Mouse (Mus musculus) embryo, embryonic 10.5 days (tissue): ENCODE measurements at regions not wholly inside any gene's neighbourhood (a gene's known extent, or its start where the extent isn't known, plus 50 kb on each side); places are given as distances from the start of the nearest gene placed in this dataset.
A peak's percentile ranks its signal among the peaks of the same experiment; 100 is the strongest.

ENCODE experiments used
- DNase-seq: peaks from one replicate; pipeline ENCODE4 v3.0.0-alpha.2; 2015; ENCODE audit warnings: low spot score

DNA sequence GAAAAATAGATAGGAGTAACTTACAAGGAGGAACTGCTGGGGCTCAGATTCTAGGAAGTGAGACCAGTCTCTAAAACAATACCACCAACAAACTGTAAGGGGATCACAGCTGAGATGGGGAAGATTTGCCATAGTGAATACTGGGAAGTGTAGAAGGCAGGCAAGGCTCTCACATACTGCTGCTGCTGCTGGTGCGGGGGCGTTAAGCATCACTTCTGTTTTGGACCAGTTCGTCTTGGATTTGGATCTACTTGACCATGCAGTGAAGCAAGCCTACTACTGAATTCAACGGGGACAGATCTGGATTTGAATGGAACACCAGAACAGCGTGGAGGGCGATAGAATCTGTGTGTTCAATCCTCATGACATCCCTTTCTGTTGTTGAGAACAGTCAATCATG, 76.1 kb upstream of the Serp2 start:
- DNase-seq: no peak

DNA sequence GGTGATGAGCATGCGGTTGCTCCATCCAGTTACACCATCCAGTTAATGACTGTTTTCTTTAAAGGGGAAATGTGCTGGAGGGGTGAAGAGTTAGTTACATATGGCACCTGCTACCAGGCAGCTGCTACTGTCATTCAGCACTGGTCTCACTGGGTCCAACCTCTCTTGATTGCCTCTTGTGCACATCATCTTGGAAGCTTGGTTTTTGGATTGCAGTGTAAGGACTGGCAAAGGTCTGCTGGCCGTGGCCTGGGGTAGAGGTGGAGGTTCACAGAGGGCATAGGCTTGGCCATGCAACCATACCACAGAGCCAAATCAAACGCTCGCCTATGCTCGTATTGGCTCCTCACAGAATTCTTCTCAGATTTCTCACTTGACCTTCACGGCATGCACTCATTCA, 75.1 kb upstream of the Serp2 start:
- no peak for DNase-seq

DNA sequence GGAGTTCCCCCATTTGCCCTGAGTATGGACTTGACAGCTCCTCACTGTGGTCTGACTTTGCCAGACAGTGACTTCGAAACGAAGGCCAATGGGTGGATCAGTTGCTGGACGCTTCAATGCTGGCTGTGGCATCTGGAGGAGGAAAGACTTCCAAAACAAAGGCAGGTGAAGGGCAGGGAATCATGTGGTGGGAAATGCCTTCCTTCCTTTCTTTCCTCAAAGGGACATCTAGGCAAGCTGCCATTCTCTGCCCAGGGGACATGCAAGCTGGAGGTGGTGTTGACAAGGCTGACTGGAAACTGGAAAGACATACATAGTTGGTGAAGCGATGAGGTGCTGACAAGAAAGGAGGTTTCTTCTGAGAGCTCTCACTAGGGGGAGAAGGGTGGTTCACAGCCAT, 74.5 kb upstream of the Serp2 start:
- DNase-seq: no peak

DNA sequence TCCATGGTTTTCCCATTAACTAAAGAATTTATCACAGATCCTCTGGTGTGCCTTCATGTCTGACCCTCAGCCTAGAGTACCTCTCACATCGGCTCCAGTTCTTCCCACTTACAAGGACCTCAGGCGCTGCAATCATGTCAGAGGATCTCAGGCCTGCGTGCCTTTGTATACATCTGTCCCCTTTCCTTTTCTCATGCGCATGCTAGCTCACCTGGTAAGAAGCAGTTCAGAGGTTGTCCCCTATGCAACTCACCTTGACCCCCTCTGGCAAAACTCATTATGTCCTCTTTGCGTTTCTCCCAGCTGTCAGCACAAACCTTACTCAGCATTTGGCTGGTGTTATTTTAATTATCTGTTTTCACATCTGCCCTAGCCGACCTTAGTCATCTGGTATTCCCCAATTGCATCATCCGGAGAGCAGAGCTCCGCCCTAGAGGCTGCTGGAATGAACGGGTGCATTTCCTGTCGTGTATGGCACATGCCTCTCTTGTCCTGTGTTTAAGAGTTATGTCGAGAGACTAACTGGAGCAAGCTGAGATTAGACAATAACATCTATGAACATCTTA, 73.3 kb upstream of the Serp2 start:
- DNase-seq: no peak

DNA sequence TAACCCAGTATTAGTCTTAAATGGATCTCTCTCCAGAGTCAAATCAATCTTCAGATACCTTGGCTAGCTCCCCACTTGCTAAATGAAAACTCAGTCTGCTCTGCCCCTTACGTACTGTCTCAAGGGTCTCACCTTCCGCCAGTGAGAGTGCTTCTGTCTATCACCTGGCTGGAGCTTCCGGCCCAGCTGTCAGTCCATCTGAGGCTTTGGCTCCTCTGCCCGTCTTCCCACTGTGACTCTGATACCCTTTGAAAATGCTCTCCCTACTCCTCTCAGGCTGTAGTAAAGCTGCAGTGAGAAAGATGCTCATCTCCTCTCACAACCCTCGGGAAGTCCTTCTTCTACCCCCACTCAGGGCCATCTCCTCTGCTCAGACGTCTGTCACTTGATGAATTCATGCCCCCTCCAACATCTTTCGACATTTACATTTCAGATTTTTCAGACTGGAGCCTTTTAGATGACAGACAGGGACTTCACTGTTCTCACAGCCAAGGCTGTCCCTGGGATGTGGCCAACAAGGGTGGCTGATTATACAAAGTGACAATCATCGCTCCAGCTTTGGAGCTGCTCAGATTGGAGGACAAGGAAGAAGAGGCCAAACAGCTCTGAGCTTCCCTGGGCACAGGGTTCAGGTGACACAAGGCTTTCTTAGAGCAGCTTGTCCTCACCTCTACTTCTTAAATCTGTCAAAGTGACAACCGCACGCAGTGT, 71.6 kb upstream of the Serp2 start:
- DNase-seq: no peak

- peak; percentile 47 for DNase-seq
These were observed 69.1 kb upstream of the Serp2 start for GRCm38 (mm10) chr14:76625589-76626368.

DNA sequence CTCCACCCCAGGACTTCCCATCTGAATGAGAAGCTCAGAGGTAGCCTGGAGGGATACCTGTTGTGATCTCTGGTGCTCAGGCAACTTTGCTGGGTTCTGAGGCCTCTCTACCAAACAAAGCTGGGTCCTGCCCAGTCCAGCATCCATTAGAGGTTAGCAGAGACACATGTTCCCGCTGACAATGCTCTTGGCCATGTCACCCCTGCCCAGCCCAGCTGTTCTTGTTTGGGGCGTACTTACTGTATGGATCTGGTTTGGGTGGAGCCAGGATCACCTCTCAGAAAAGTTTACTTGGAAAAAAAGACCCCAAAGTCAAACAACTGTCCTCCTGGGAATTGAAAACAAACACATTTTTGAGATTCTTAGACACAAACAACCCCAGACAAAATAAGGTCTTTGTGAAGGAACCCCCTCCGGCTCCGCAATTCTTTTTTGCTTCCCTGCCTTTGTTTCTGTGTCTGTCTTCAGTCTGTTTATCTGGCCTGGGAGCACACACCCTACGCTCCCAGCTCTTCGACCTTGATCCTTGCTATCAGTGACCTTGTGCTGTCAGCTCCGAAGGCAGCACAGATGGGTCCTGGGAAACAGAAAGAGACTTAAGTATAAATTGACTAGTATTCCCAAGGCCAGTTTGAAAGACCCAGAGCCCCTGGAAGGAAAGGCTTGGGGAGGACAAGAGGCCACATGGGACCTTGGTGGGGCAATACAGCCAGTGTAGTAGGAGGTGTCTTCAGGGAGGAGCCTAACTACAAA, 68.1 kb upstream of the Serp2 start:
- DNase-seq: no peak

DNA sequence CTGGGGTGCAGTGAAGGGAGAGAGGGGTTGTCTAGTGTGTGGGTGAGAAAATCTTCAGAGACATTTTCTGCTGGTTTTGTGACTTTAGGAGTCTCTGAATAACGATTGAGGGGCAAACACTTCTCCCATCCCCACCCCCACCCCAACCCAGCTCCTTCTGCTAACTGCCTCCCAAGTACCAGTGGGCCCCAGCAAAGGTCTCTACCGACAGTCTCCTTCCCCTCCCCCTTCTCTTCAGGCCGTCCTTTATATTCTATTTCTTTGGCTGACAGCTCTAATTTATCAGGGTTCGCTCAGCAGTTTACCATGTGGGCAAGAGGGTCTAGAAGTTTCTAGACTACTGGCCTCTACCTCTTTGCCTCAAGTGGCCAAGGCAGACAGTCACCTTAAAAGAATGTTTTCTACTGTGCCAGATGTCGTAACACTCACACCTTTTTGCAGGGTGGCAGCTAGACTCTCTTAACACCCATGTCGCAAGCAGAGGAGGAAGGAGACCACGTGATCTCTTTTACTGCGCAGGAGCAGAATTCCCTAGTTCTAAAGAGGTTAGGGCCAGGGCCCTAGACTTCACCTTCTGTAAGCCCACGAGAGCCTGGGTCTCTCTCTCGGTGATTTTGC, 66.8 kb upstream of the Serp2 start:
- DNase-seq: peak; percentile 75

- DNase-seq: peak; percentile 90
These were observed 66.1 kb upstream of the Serp2 start for GRCm38 (mm10) chr14:76622634-76623291.

GRCm38 (mm10) chr14:76619038-76619409, 62.3 kb upstream of the Serp2 start:
- DNase-seq: no peak

DNA sequence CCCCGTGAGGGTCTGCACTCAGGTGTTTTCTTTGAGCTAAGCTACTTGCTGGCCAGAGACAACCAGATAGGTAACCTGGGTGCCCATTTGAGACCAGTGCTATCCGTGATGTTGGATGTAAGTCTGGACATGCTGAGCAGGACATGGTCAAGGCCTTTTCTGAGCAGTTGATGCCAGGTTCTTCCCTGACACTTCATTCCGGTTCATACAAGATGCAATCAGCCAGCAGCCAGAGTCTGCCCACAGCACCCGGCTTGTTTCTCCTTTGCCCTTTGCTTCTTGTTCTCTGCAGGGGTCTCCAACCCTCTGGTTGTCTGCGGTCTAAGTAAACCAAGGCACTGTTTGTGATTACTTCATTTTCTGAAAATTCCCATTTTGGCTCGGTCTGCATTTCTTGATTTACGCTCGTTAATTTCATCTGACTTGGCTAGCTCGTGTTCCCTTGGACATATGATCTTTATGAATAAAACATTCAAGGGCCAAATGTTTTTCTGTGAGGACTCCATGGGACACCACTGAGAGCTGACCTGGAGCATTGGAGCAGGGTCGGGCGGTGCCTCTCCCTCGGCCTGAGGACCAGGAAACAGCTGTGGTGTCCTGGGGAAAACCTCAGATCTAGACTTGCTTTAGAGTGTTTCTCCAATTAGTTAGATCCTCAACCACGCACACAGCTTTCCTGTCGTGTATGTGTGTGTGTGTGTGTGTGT, 61.8 kb upstream of the Serp2 start:
- no peak for DNase-seq

- no peak for DNase-seq
These were observed 61.2 kb upstream of the Serp2 start for GRCm38 (mm10) chr14:76617889-76618288.

DNA sequence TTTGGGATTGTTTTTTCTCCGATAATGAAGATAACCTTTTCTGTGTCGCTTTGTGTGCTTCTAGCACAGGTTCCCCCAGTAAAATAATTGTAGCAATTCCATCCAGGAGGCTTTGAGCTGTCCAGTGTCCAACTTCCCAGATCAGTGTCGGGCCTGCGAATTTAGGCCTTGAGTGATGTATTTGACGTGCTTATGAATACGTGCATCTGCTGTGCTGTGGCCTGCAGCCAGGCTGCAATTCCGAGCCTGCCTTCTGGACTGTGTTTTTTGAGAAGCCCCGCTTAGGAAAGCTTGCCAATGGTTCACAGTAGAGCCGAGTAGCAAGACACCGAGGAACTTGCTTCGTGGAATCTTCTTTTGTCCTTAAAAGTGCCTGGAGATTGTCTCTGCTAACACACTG, 60.8 kb upstream of the Serp2 start:
- no peak for DNase-seq

DNA sequence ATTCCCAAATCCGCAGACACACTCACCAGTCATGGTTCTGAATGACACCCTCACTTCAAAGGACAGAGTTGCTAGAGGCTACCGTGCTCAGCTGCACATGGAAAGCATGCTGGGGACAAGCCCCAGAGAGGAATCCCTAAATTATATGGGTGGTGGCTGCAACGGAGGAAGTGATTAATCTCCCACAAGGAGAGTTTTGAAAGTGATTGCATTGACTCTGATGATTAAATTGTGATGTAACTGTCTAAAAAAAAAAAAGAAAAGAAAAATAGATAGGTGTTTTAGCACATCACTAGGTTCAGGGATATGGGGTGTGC, 59.6 kb upstream of the Serp2 start:
- DNase-seq: no peak

GRCm38 (mm10) chr14:76615603-76616366, 59.1 kb upstream of the Serp2 start:
- no peak for DNase-seq

- DNase-seq: no peak
These were observed 58.5 kb upstream of the Serp2 start for GRCm38 (mm10) chr14:76615182-76615581.

DNA sequence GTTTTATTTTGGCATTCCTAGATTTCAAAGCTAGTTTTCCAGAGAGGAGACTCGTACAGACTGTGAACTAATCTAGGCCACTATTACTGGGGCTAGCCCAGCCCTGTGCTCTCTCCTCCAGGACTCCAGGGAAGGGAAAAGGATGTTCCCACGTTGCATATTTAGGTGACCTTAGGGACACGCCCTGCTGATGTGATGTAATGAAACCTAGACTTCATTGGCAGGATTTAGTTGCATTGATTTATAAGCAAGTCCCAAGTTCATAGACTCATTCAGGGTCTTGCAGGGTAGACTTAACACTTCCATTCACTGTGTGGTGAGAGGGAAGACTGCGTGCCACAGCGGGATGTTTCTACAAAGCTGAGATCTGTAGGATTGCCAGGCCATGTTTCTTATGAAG, 58.0 kb upstream of the Serp2 start:
- DNase-seq: no peak

DNA sequence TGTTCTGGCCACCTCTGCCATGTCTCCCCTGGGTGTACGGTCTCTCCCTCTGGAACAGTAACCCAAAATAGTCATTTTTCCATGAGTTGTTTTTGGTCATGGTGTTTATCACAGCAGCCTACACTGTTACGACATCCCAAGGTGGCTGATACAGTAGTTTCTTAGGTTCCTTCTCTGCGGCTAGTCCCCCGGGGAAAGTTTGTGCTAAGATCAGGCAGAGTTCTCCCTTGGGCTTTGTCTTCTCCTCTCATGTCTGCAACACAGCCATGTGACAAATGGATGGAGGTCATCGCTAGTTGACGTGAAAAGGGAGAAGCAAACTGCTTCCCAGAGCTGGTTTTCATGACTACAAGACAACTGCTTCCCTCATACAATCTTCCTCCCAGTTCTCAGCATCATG, 56.9 kb upstream of the Serp2 start:
- no peak for DNase-seq

GRCm38 (mm10) chr14:76610429-76611378, 54.0 kb upstream of the Serp2 start:
- DNase-seq: no peak
